ENCODE assay signal across 26 mouse cellular contexts in the genomic region with DNA sequence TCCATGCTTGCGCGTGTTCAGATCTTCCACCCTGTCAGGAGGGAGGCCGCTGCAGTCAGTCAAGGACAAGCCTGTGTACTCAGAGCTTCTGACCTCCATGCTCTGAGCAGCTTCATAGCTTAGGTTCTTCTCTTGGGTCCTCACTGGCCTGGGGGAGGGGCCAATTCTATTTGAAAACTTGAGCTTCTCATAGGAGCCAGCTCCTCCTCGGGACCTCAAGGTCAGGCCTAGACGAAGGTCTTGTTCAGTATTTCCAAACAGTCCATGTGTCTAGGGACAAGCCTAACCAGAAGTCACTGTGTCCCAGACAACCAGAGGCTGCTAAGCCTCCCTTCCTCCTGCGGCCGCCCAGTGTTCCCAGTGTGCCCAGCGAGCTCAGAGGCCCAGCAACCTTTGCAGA.
"Had no signal": no experiment of that assay in that cellular context is flagged by ENCODE, and none has a peak within 500 bp of the region (broad histone marks: within the 10 kb centered on the region; RNA-seq: fewer than 3 reads in every experiment).

No protein-coding gene starts in this region.

- H3K36me3 ChIP-seq: heart, embryonic 13.5 days; heart, embryonic 15.5 days; hindbrain, embryonic 13.5 days; hindbrain, embryonic 15.5 days; kidney, embryonic 15.5 days; limb, embryonic 10.5 days; limb, embryonic 12.5 days; liver, embryonic 13.5 days had no signal

- H3K4me1 ChIP-seq: heart, embryonic 13.5 days; heart, embryonic 15.5 days; hindbrain, embryonic 13.5 days; hindbrain, embryonic 15.5 days; kidney, embryonic 15.5 days; limb, embryonic 10.5 days; limb, embryonic 12.5 days; liver, embryonic 13.5 days had no signal

- ATAC-seq: hindbrain, postnatal 0 days; intestine, embryonic 16.5 days had no signal

- H3K9ac ChIP-seq: heart, embryonic 13.5 days; heart, embryonic 15.5 days; hindbrain, embryonic 13.5 days; hindbrain, embryonic 15.5 days; kidney, embryonic 15.5 days; limb, embryonic 12.5 days; liver, embryonic 13.5 days had no signal

- H3K4me3 ChIP-seq: heart, adult 2 months; heart, embryonic 13.5 days; heart, embryonic 15.5 days; hindbrain, embryonic 13.5 days; hindbrain, embryonic 15.5 days; kidney, embryonic 15.5 days; layer of hippocampus, adult 2 months; left cerebral cortex, adult 2 months; limb, embryonic 10.5 days; limb, embryonic 12.5 days; liver, embryonic 13.5 days had no signal

- H3K27ac ChIP-seq: heart, adult 2 months; heart, embryonic 13.5 days; heart, embryonic 15.5 days; hindbrain, embryonic 13.5 days; hindbrain, embryonic 15.5 days; hindbrain, postnatal 0 days; kidney, embryonic 15.5 days; kidney, postnatal 0 days; layer of hippocampus, adult 2 months; left cerebral cortex, adult 2 months; limb, embryonic 10.5 days; limb, embryonic 12.5 days; liver, embryonic 13.5 days had no signal

- DNase-seq: gastrocnemius, postnatal 14 days; gastrocnemius, postnatal 36 days; heart, adult 11 months; heart, adult 2 months; heart, postnatal 10 days; kidney, adult 11 months; kidney, adult 2 months; kidney, adult 9 months; kidney, postnatal 14 days; kidney, postnatal 4 days; liver; liver, embryonic 13.5 days had no signal

- H3K4me2 ChIP-seq: heart, embryonic 11.5 days; heart, embryonic 13.5 days; heart, embryonic 15.5 days; hindbrain, embryonic 13.5 days; hindbrain, embryonic 15.5 days; kidney, embryonic 15.5 days; limb, embryonic 12.5 days; liver, embryonic 11.5 days; liver, embryonic 13.5 days had no signal

- H3K9me3 ChIP-seq: heart, embryonic 15.5 days; hindbrain, embryonic 13.5 days; hindbrain, embryonic 15.5 days; kidney, embryonic 15.5 days; limb, embryonic 10.5 days; liver, embryonic 13.5 days had no signal
